Mouse (Mus musculus): Measurements from ENCODE around the gene Magi2. TPM values are rescaled to one million over a fixed set of nuclear protein-coding genes. Genes with fewer than 3 reads are reported as not detected.
A peak's percentile ranks its signal among the peaks of the same experiment; 100 is the strongest.
"Not testable (repeated sequence)": the region's sequence is repeated elsewhere in the genome, so short reads cannot be mapped to it uniquely, and the experiment has no call there.

Magi2 gene
- polyA plus RNA-seq, 1 experiment from 2014 or later = 6.8 TPM

GRCm38 (mm10) chr5:20702480-20703303, 1475.9 kb downstream of the Magi2 start:
- Histone ChIP-seq H3K4me1 (peaks cover 6% of the 10 kb centered on the region; the same call in 1 of the 2 replicates), H3K27me3 (no peaks in the 10 kb centered on the region; the same call in 1 of the 2 replicates), H3K9ac (peak overlapping the region; percentile 95), H3K36me3 (no peaks in the 10 kb centered on the region), H3K9me3 (no peaks in the 10 kb centered on the region), H3K27ac (peak overlapping the region; percentile 96), H3K4me3 (peak overlapping the region; percentile 79), H3K4me2 (replicated peaks) (peak overlapping the region; percentile 76)
- ATAC-seq (ENCODE audit: low FRiP score, low read depth) = peak; percentile 24; the same call in 1 of the 2 replicates
- under 1% methylated on average over 47 of the region's 57 CpGs for WGBS

GRCm38 (mm10) chr5:20703304-20703700, 1476.5 kb downstream of the Magi2 start:
- H3K27ac ChIP-seq = no peak overlapping the region
- peak overlapping the region; percentile 76 for H3K4me2 ChIP-seq (replicated peaks)
- WGBS = 59% methylated on average over 5 of the region's 5 CpGs
- H3K9ac ChIP-seq = no peak overlapping the region
- H3K4me3 ChIP-seq = peak overlapping the region; percentile 79
- no peak for ATAC-seq (ENCODE audit: low FRiP score, low read depth)
- H3K36me3 ChIP-seq = no peaks in the 10 kb centered on the region
- no peaks in the 10 kb centered on the region for H3K9me3 ChIP-seq
- peaks cover 6% of the 10 kb centered on the region; the same call in 1 of the 2 replicates for H3K4me1 ChIP-seq
- no peaks in the 10 kb centered on the region; the same call in 1 of the 2 replicates for H3K27me3 ChIP-seq

- no peak overlapping the region for H3K4me3 ChIP-seq
- no peaks in the 10 kb centered on the region for H3K36me3 ChIP-seq
- H3K4me2 ChIP-seq (replicated peaks) = no peak overlapping the region
- no peaks in the 10 kb centered on the region; the same call in 1 of the 2 replicates for H3K27me3 ChIP-seq
- 84% methylated on average over 13 of the region's 13 CpGs for WGBS
- no peaks in the 10 kb centered on the region for H3K9me3 ChIP-seq
- no peak for ATAC-seq (ENCODE audit: low FRiP score, low read depth)
- H3K27ac ChIP-seq = no peak overlapping the region
- no peak overlapping the region for H3K9ac ChIP-seq
- peaks cover 6% of the 10 kb centered on the region; the same call in 1 of the 2 replicates for H3K4me1 ChIP-seq
These were observed 1477.2 kb downstream of the Magi2 start for GRCm38 (mm10) chr5:20703971-20704575.

- H3K36me3 ChIP-seq = no peaks in the 10 kb centered on the region
- no peak for ATAC-seq (ENCODE audit: low FRiP score, low read depth)
- H3K4me3 ChIP-seq = no peak overlapping the region
- H3K4me2 ChIP-seq (replicated peaks) = no peak overlapping the region
- H3K27ac ChIP-seq = no peak overlapping the region
- H3K4me1 ChIP-seq = peaks cover 6% of the 10 kb centered on the region; the same call in 1 of the 2 replicates
- H3K27me3 ChIP-seq = no peaks in the 10 kb centered on the region; the same call in 1 of the 2 replicates
- H3K9me3 ChIP-seq = no peaks in the 10 kb centered on the region
- no peak overlapping the region for H3K9ac ChIP-seq
- 49% methylated on average over 4 of the region's 4 CpGs for WGBS
These were observed 1478.0 kb downstream of the Magi2 start for GRCm38 (mm10) chr5:20704886-20705285.

- not testable (repeated sequence) for H3K9ac ChIP-seq; H3K36me3 ChIP-seq; H3K4me2 ChIP-seq (replicated peaks); H3K27me3 ChIP-seq; H3K9me3 ChIP-seq; H3K27ac ChIP-seq; H3K4me1 ChIP-seq; ATAC-seq (ENCODE audit: low FRiP score, low read depth); H3K4me3 ChIP-seq
- 85% methylated on average over 15 of the region's 18 CpGs for WGBS
These were observed 1479.8 kb downstream of the Magi2 start for GRCm38 (mm10) chr5:20706322-20707282.

GRCm38 (mm10) chr5:20710845-20711244, 1484.0 kb downstream of the Magi2 start:
- not testable (repeated sequence) for H3K9me3 ChIP-seq; H3K9ac ChIP-seq; ATAC-seq (ENCODE audit: low FRiP score, low read depth); H3K4me2 ChIP-seq (replicated peaks); H3K4me1 ChIP-seq; H3K27ac ChIP-seq; H3K4me3 ChIP-seq; H3K36me3 ChIP-seq; H3K27me3 ChIP-seq
- 85% methylated on average over 6 of the region's 6 CpGs for WGBS

GRCm38 (mm10) chr5:20714619-20715018, 1487.8 kb downstream of the Magi2 start:
- H3K4me3 ChIP-seq; H3K36me3 ChIP-seq; H3K27ac ChIP-seq; H3K9ac ChIP-seq; H3K27me3 ChIP-seq; ATAC-seq (ENCODE audit: low FRiP score, low read depth); H3K4me1 ChIP-seq; H3K4me2 ChIP-seq (replicated peaks); H3K9me3 ChIP-seq: not testable (repeated sequence)
- 88% methylated on average over 1 of the region's 1 CpGs for WGBS

- not testable (repeated sequence) for H3K36me3 ChIP-seq; H3K4me2 ChIP-seq (replicated peaks); H3K9ac ChIP-seq; H3K27me3 ChIP-seq; H3K4me1 ChIP-seq; H3K4me3 ChIP-seq; H3K9me3 ChIP-seq; ATAC-seq (ENCODE audit: low FRiP score, low read depth); H3K27ac ChIP-seq
- WGBS = 90% methylated on average over 6 of the region's 6 CpGs
These were observed 1489.1 kb downstream of the Magi2 start for GRCm38 (mm10) chr5:20715980-20716379.

- no peak overlapping the region for H3K27ac ChIP-seq
- H3K4me1 ChIP-seq = no peaks in the 10 kb centered on the region
- H3K4me2 ChIP-seq (replicated peaks) = no peak overlapping the region
- H3K9me3 ChIP-seq = no peaks in the 10 kb centered on the region
- 66% methylated on average over 4 of the region's 4 CpGs for WGBS
- no peaks in the 10 kb centered on the region for H3K27me3 ChIP-seq
- H3K36me3 ChIP-seq = no peaks in the 10 kb centered on the region
- H3K4me3 ChIP-seq = no peak overlapping the region
- no peak overlapping the region for H3K9ac ChIP-seq
- no peak for ATAC-seq (ENCODE audit: low FRiP score, low read depth)
These were observed 1493.5 kb downstream of the Magi2 start for GRCm38 (mm10) chr5:20720201-20720900.

GRCm38 (mm10) chr5:20723226-20723625, 1496.4 kb downstream of the Magi2 start:
- not testable (repeated sequence) for H3K4me2 ChIP-seq (replicated peaks); H3K4me1 ChIP-seq; H3K27me3 ChIP-seq; H3K9ac ChIP-seq; H3K27ac ChIP-seq; H3K36me3 ChIP-seq; ATAC-seq (ENCODE audit: low FRiP score, low read depth); H3K4me3 ChIP-seq; H3K9me3 ChIP-seq
- WGBS = 80% methylated on average over 4 of the region's 4 CpGs

GRCm38 (mm10) chr5:20738795-20739194, 1512.0 kb downstream of the Magi2 start:
- H3K36me3 ChIP-seq = no peaks in the 10 kb centered on the region
- 61% methylated on average over 2 of the region's 2 CpGs for WGBS
- H3K4me2 ChIP-seq (replicated peaks) = no peak overlapping the region
- H3K9ac ChIP-seq = no peak overlapping the region
- H3K4me3 ChIP-seq = no peak overlapping the region
- H3K27ac ChIP-seq = no peak overlapping the region
- H3K4me1 ChIP-seq = no peaks in the 10 kb centered on the region
- H3K27me3 ChIP-seq = no peaks in the 10 kb centered on the region
- ATAC-seq (ENCODE audit: low FRiP score, low read depth) = no peak
- no peaks in the 10 kb centered on the region for H3K9me3 ChIP-seq

All from limb, embryonic 13.5 days (tissue).